Mouse (Mus musculus) stomach, postnatal 0 days (tissue): ENCODE data around the gene Ngb.

Source experiments
- CTCF ChIP-seq: IDR thresholded peaks from 2 replicates; pipeline ENCODE4 v1.5.1; 2016; ENCODE audit warnings: antibody characterized with exemption, low read depth, mild to moderate bottlenecking, moderate library complexity
- EP300 ChIP-seq: optimal IDR thresholded peaks from 2 replicates; pipeline ENCODE3; 2016; ENCODE audit warnings: antibody characterized with exemption

DNA sequence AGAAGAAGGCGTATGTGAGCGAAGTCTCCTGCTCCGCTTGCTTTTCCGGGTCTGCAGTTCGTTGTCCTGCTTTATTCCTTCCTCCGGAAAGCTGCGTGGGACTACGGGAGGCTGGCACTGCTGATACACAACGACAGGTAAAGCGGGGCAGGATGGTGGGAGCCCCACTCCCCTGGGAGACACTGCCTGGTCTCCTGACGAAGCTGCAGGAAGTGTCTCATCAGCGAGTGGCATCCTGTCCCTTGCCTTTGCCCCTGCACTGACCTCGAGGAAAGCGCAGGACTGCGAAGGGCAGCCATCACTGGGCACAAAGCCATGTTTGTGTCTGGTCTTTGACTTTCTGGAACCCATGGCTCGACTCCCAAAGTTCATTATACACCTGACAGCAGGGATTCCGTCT lies 45.3 kb downstream of the Ngb start:
- TF ChIP-seq CTCF (no peak), EP300 (no peak)
